Mouse (Mus musculus) ES-E14 (cell line): ENCODE data around the gene Arhgap31.

Source experiments
- CHD2 ChIP-seq: IDR thresholded peaks from 2 replicates; pipeline ENCODE4 v1.6.1; 2014; ENCODE audit warnings: mild to moderate bottlenecking, low read depth, low read length, inconsistent platforms
- HCFC1 ChIP-seq: IDR thresholded peaks from 2 replicates; pipeline ENCODE4 v1.6.1; 2012; ENCODE audit warnings: low read length, inconsistent platforms, borderline replicate concordance; ENCODE audit not compliant: insufficient read depth
- MAFK ChIP-seq: IDR thresholded peaks from 2 replicates; pipeline ENCODE4 v1.6.1; 2014; ENCODE audit warnings: mild to moderate bottlenecking, low read depth, low read length, inconsistent platforms; ENCODE audit not compliant: insufficient read depth
- ZC3H11A ChIP-seq: IDR thresholded peaks from 2 replicates; pipeline ENCODE4 v1.6.1; 2012; ENCODE audit warnings: low read depth, mild to moderate bottlenecking, inconsistent platforms, low read length, borderline replicate concordance
- ZNF384 ChIP-seq: IDR thresholded peaks from 2 replicates; pipeline ENCODE4 v1.6.1; 2012; ENCODE audit warnings: low read depth, low read length, inconsistent platforms

DNA sequence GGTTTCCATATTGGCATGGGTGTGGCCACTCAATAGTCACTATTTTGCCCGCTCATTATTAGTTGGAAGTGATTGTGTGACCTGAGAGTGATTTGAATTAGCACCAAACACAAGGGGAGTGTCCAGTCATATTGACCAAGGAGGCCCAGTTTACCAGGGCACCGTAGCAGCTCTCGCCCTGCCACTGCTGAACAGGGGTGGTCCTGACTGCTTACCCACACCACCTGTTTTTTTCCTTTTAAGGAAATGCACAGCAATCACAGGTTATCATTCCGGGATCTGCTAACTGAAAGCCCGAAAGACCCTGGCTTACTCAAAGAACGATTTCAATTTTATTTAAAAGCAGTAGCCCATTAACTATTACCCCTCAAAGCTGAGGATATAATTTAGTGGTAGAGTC, 35.9 kb downstream of the Arhgap31 start:
- no peak for TF ChIP-seq MAFK
- TF ChIP-seq ZC3H11A = no peak
- TF ChIP-seq ZNF384 = no peak
- TF ChIP-seq CHD2 = no peak
- TF ChIP-seq HCFC1 = no peak
